ENCODE assay signal across 26 mouse cellular contexts in the genomic region with DNA sequence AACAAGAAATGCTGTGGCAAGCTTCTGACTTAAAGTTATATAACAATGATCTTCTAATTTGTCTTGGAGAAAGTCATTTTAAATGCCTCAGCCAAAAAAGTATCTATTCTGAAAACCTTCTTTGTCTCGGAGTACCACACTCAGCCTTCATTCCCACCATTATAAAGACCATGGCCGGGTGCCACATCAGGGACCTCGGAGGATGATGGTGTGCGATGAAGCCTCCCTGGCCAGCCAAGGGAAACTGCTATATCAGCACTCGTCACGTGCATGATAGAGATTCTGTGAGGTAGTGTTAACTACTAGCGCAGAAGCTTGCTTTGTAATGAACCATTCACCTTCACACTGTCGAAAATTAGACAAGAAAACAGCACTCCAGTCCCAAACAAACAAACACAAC. TPM values are rescaled to one million over a fixed set of nuclear protein-coding genes. Genes with fewer than 3 reads are reported as not detected.
DNase-seq lines count a peak whose midpoint lies in the region; TF ChIP-seq lines count a peak whose summit lies in the region.
"Had no signal": no experiment of that assay in that cellular context is flagged by ENCODE, and none has a peak within 500 bp of the region (broad histone marks: within the 10 kb centered on the region; RNA-seq: fewer than 3 reads in every experiment).

No protein-coding gene starts in this region.

- no peaks in the 10 kb centered on the region for H3K27me3 ChIP-seq in kidney, adult 2 months (replicated peaks; ENCODE audit: control insufficient read depth, insufficient read depth, low read length)
- H3K27me3 ChIP-seq in CH12.LX (replicated peaks): no peaks in the 10 kb centered on the region
- H3K27me3 ChIP-seq: embryonic facial prominence, embryonic 12.5 days; forebrain, embryonic 13.5 days; forebrain, embryonic 15.5 days had no signal

- in situ Hi-C loops in CH12.LX (cut with MboI; ENCODE audit: low pct_ligation_motif_present, low pct_unique_long_range_greater_than_20kb, low sequenced_read_pairs): no loop called here

- H3K4me3 ChIP-seq in kidney, adult 2 months (ENCODE audit: insufficient read depth, low read depth, low read length): no peak overlapping the region
- no peak overlapping the region for H3K4me3 ChIP-seq in CH12.LX (replicated peaks in 1 of 3; ENCODE audit: low read depth in 2 of 3, low read length in 2 of 3, poor library complexity in 1 of 3)
- H3K4me3 ChIP-seq: embryonic facial prominence, embryonic 10.5 days; embryonic facial prominence, embryonic 12.5 days; forebrain, embryonic 13.5 days; forebrain, embryonic 15.5 days had no signal

- dilution Hi-C loops in CH12.LX (cut with MboI; ENCODE audit: extremely low pct_ligation_motif_present, extremely low pct_unique_long_range_greater_than_20kb, low sequenced_read_pairs): no loop called here

- WGBS in kidney, adult 2 months: 64% methylated on average over 8 of the region's 8 CpGs

- H3K27ac ChIP-seq in kidney, adult 2 months (ENCODE audit: insufficient read depth, low read depth, low read length): no peak overlapping the region
- no peak overlapping the region for H3K27ac ChIP-seq in CH12.LX (ENCODE audit: insufficient read depth, low read depth)
- H3K27ac ChIP-seq: embryonic facial prominence, embryonic 10.5 days; embryonic facial prominence, embryonic 12.5 days; forebrain, embryonic 13.5 days; forebrain, embryonic 15.5 days had no signal

- H3K9me3 ChIP-seq in CH12.LX (replicated peaks; ENCODE audit: low read length): no peaks in the 10 kb centered on the region
- H3K9me3 ChIP-seq: embryonic facial prominence, embryonic 10.5 days; embryonic facial prominence, embryonic 12.5 days; forebrain, embryonic 13.5 days; forebrain, embryonic 15.5 days had no signal

- H3K4me1 ChIP-seq in kidney, adult 2 months (ENCODE audit: control insufficient read depth, insufficient read depth, low read length): peaks cover 5% of the 10 kb centered on the region; the same call in 1 of the 2 replicates
- no peaks in the 10 kb centered on the region for H3K4me1 ChIP-seq in CH12.LX (ENCODE audit: control insufficient read depth in 1 of 2, insufficient read depth in 2 of 2)
- H3K4me1 ChIP-seq: embryonic facial prominence, embryonic 10.5 days; embryonic facial prominence, embryonic 12.5 days; forebrain, embryonic 13.5 days; forebrain, embryonic 15.5 days had no signal

- no peak for TF ChIP-seq POLR2A in kidney, adult 2 months (IDR thresholded peaks at IDR 0.05; ENCODE audit: low read depth, low read length)
- 0 out of 2 replicates have a peak, but pooled peaks have one; percentile 8 for TF ChIP-seq POLR2A in CH12.LX (IDR thresholded peaks at IDR 0.05; ENCODE audit: low read depth, low read length)

- no peak for TF ChIP-seq EP300 in CH12.LX (IDR thresholded peaks at IDR 0.05; ENCODE audit: low read length)

- peak; percentile 23 for DNase-seq in kidney, adult 2 months
- no peak for DNase-seq in kidney, adult 11 months
- DNase-seq in CH12.LX (ENCODE audit: extremely low read depth): no peak
- DNase-seq in testis, postnatal 14 days (ENCODE audit: low spot score): peak; percentile 53
- DNase-seq in adipocyte (ENCODE audit: low spot score): no peak
- DNase-seq: adrenal gland, adult 8-10 months; adrenal gland, postnatal 14 days; adrenal gland, postnatal 36 days; B cell, adult 2 months; cerebellum, adult 11-12 months; cerebellum, adult 2 months; cerebellum, adult 9-10 months; cerebellum, postnatal 10 days; cerebellum, postnatal 25 days; forebrain, postnatal 0 days had no signal

- peaks cover 24% of the 10 kb centered on the region for H3K36me3 ChIP-seq in kidney, adult 2 months (ENCODE audit: control insufficient read depth, insufficient read depth, low read length)
- peaks cover 83 to 100% of the 10 kb centered on the region in 2 experiments for H3K36me3 ChIP-seq in CH12.LX (replicated peaks in 1 of 2; ENCODE audit: control insufficient read depth in 1 of 2, insufficient read depth in 1 of 2, low read length in 1 of 2)

- H3K4me2 ChIP-seq in CH12.LX (ENCODE audit: insufficient read depth, low read depth, poor library complexity, severe bottlenecking): no peak overlapping the region
- H3K4me2 ChIP-seq: embryonic facial prominence, embryonic 12.5 days; forebrain, embryonic 13.5 days; forebrain, embryonic 15.5 days had no signal

- no peak for TF ChIP-seq CTCF in kidney, adult 2 months (conservative IDR thresholded peaks at IDR 0.05; ENCODE audit: insufficient read depth, insufficient read length, low read depth, low read length)
- no peak for TF ChIP-seq CTCF in CH12.LX (conservative IDR thresholded peaks at IDR 0.05 in 1 of 2, IDR thresholded peaks at IDR 0.05 in 1 of 2; ENCODE audit: low read depth in 2 of 2, low read length in 2 of 2)

- no peak overlapping the region for H3K9ac ChIP-seq in CH12.LX (ENCODE audit: insufficient read depth, low read depth)
- H3K9ac ChIP-seq: embryonic facial prominence, embryonic 12.5 days; forebrain, embryonic 13.5 days; forebrain, embryonic 15.5 days; forebrain, postnatal 0 days had no signal

- no peak for TF ChIP-seq RAD21 in CH12.LX (IDR thresholded peaks at IDR 0.05; ENCODE audit: low read depth, low read length)

- H3K79me2 ChIP-seq in CH12.LX (replicated peaks; ENCODE audit: control insufficient read depth, extremely low read depth, insufficient read depth, poor library complexity, severe bottlenecking): no peaks in the 10 kb centered on the region; the same call in 1 of the 2 replicates

TF ChIP-seq in CH12.LX, 34 proteins besides CTCF, POLR2A, EP300 and RAD21:
- TF ChIP-seq USF2 (conservative IDR thresholded peaks at IDR 0.05; ENCODE audit: low read depth, low read length): no peak
- no peak for TF ChIP-seq E2F4 (IDR thresholded peaks at IDR 0.05; ENCODE audit: insufficient replicate concordance, low read depth, low read length)
- TF ChIP-seq ZC3H11A (IDR thresholded peaks at IDR 0.05; ENCODE audit: low read depth, low read length): no peak
- TF ChIP-seq MAZ (IDR thresholded peaks at IDR 0.05; ENCODE audit: low read depth, low read length): no peak
- no peak for TF ChIP-seq ZNF384 (IDR thresholded peaks at IDR 0.05; ENCODE audit: low read depth, low read length)
- TF ChIP-seq NRF1 (IDR thresholded peaks at IDR 0.05; ENCODE audit: low read depth, low read length): no peak
- no peak for TF ChIP-seq UBTF (IDR thresholded peaks at IDR 0.05; ENCODE audit: low read depth, low read length)
- TF ChIP-seq BHLHE40 (IDR thresholded peaks at IDR 0.05; ENCODE audit: low read depth, low read length): no peak
- TF ChIP-seq MXI1 (IDR thresholded peaks at IDR 0.05; ENCODE audit: low read depth, low read length): no peak
- TF ChIP-seq CHD1 (IDR thresholded peaks at IDR 0.05; ENCODE audit: low read depth, low read length): no peak
- no peak for TF ChIP-seq USF1 (IDR thresholded peaks at IDR 0.05; ENCODE audit: low read depth, low read length)
- no peak for TF ChIP-seq MEF2A (IDR thresholded peaks at IDR 0.05; ENCODE audit: borderline replicate concordance, low read depth, low read length)
- TF ChIP-seq GABPA (IDR thresholded peaks at IDR 0.05; ENCODE audit: insufficient replicate concordance, low read depth, low read length): no peak
- no peak for TF ChIP-seq KAT2A (IDR thresholded peaks at IDR 0.05; ENCODE audit: insufficient replicate concordance, low read length)
- no peak for TF ChIP-seq PAX5 (IDR thresholded peaks at IDR 0.05; ENCODE audit: low read length)
- no peak for TF ChIP-seq TCF12 (IDR thresholded peaks at IDR 0.05; ENCODE audit: low read depth, low read length)

RNA-seq across cellular contexts. Expression of a gene that starts 19.0 kb away (rescaled TPM):
- polyA plus RNA-seq in kidney, adult 2 months (2012; rRNA removed): 0.56 and 0.64 TPM in 2 replicates
- not detected in 2 replicates for total RNA-seq in CH12.LX (2012; rRNA removed)
- total RNA-seq in CH12.LX (2014; rRNA removed): not detected in 2 replicates
- not detected in 2 replicates for polyA plus RNA-seq in CH12.LX (2012; ENCODE audit: insufficient read length, low read depth)
- total RNA-seq: adrenal gland, adult 18-20 months; adrenal gland, adult 8-10 months; adrenal gland, postnatal 14 days; adrenal gland, postnatal 36 days; ES-E14; forebrain, postnatal 0 days; MEL had no signal
- polyA plus RNA-seq: CD4-positive, CD25-positive, alpha-beta regulatory T cell, adult 4 months; cerebellum, adult 2 months; cortical plate, adult 2 months; embryonic facial prominence, embryonic 10.5 days; embryonic facial prominence, embryonic 12.5 days; embryonic facial prominence, embryonic 14.5 days; forebrain, embryonic 11.5 days; forebrain, embryonic 13.5 days; forebrain, embryonic 15.5 days; forebrain, postnatal 0 days had no signal

RNA-seq across cellular contexts. Expression of a gene that starts 27.6 kb away (rescaled TPM):
- 55.0 and 56.1 TPM in 2 replicates for polyA plus RNA-seq in kidney, adult 2 months (2012; rRNA removed)
- total RNA-seq in CH12.LX (2012; rRNA removed): 26.0 and 28.4 TPM in 2 replicates
- total RNA-seq in CH12.LX (2014; rRNA removed): 27.8 and 29.7 TPM in 2 replicates
- polyA plus RNA-seq in CH12.LX (2012; ENCODE audit: insufficient read length, low read depth): 24.4 and 26.2 TPM in 2 replicates

Comparison
In these comparisons a context has a peak if more than half of its experiments do, and no peak if none do; other contexts are left out.
1. DNase-seq: peak in kidney, adult 2 months (single experiment) and testis, postnatal 14 days (single experiment); none in kidney, adult 11 months (single experiment), CH12.LX (single experiment) and adipocyte (single experiment).